Mouse (Mus musculus): Measurements from ENCODE around the gene Zcchc4. TPM values are rescaled to one million over a fixed set of nuclear protein-coding genes. Genes with fewer than 3 reads are reported as not detected.

Gene Zcchc4
- total and polyA plus RNA-seq, 3 experiments = 0.67 to 1.0 TPM; not detected in 1

GRCm38 (mm10) chr5:52727747-52728146 is 47.5 kb upstream of the Zcchc4 start (continued):
- TF ChIP-seq ZNF384 (IDR thresholded peaks at IDR 0.05; ENCODE audit: low read depth, low read length) (no peak), CHD2 (IDR thresholded peaks at IDR 0.05; ENCODE audit: low read length) (no peak), MYC (IDR thresholded peaks at IDR 0.05; ENCODE audit: low read depth, low read length) (no peak), ZMIZ1 (IDR thresholded peaks at IDR 0.05; ENCODE audit: low read depth, low read length) (no peak), ZC3H11A (IDR thresholded peaks at IDR 0.05; ENCODE audit: low read depth, low read length) (no peak), POLR2AphosphoS2 (IDR thresholded peaks at IDR 0.05; ENCODE audit: low read length) (no peak), USF1 (IDR thresholded peaks at IDR 0.05; ENCODE audit: low read depth, low read length) (no peak), ELF1 (IDR thresholded peaks at IDR 0.05; ENCODE audit: low read depth, low read length) (no peak), KAT2A (conservative IDR thresholded peaks at IDR 0.05; ENCODE audit: low read depth, low read length) (no peak)

DNA sequence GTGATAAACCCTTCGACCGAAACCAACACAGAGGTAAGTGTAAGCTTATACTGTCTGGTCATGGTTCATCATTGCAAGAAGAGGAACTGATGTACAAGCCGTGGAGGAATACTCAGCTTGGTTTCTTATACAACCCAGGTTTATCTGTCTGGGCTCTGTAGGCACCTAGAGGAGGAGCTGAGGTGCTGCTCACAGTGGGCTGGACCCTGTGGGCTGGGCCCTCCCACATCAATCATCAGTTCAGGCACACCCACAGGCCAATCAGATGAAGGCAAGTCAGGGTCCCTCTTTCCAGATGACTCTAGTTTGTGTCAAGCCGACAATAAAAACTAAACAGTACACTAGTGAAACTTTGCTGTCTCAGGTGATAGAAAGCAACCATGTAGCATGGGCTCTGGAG is 42.4 kb upstream of the Zcchc4 start:
- H3K9ac ChIP-seq (ENCODE audit: control insufficient read depth, low read depth, low read length, poor library complexity, severe bottlenecking) = no peak overlapping the region
- DNase-seq (ENCODE audit: low read depth, low spot score) = peak; percentile 72
- TF ChIP-seq UBTF (IDR thresholded peaks at IDR 0.05; ENCODE audit: borderline replicate concordance, insufficient read depth, low read depth, low read length) = no peak
- TF ChIP-seq NELFE (IDR thresholded peaks at IDR 0.05; ENCODE audit: low read depth, low read length) = no peak
- H3K27me3 ChIP-seq (ENCODE audit: control insufficient read depth in 1 of 2, insufficient read depth in 2 of 2, low read length in 2 of 2) = no peaks in the 10 kb centered on the region
- no peaks in the 10 kb centered on the region for H3K9me3 ChIP-seq (replicated peaks; ENCODE audit: insufficient read depth, low read length)
- H3K4me1 ChIP-seq (ENCODE audit: control insufficient read depth in 1 of 2, insufficient read depth in 2 of 2, low read length in 2 of 2) = peaks cover 2 to 5% of the 10 kb centered on the region in 2 experiments; a peak in 2 of 4 replicates
- H3K36me3 ChIP-seq (ENCODE audit: control insufficient read depth in 1 of 2, insufficient read depth in 2 of 2, low read length in 2 of 2) = peaks cover 0 to 9% of the 10 kb centered on the region in 2 experiments; a peak in 2 of 4 replicates
- H3K4me3 ChIP-seq (ENCODE audit: control insufficient read depth in 1 of 2, insufficient read depth in 1 of 2, low read depth in 2 of 2, low read length in 2 of 2) = no peak overlapping the region
- no peaks in the 10 kb centered on the region for H3K79me2 ChIP-seq (ENCODE audit: control insufficient read depth, insufficient read depth, low read length, poor library complexity)
- H3K27ac ChIP-seq (ENCODE audit: control insufficient read depth, low read depth, low read length) = no peak overlapping the region

DNA sequence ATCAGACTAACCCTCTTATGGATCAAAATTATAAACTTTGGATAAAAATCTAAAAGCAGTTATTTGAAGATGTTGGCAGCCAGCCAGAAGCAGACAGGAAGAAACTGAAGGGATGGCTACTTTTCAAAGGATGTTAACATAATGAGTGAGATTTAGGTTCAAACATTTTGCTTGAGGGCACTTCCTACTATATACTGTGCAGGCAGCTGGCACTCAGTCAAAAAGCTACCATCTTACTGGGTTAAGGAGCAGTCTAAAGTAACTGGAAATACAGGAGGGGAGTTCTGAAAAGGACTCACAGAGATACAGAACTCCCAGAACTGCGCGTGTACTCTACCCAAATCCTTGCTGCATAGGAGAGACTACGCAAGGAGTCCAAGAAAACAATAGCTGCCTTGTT is 39.2 kb upstream of the Zcchc4 start:
- peaks cover 0 to 14% of the 10 kb centered on the region in 2 experiments; a peak in 2 of 4 replicates for H3K36me3 ChIP-seq (ENCODE audit: control insufficient read depth in 1 of 2, insufficient read depth in 2 of 2, low read length in 2 of 2)
- no peak overlapping the region for H3K9ac ChIP-seq (ENCODE audit: control insufficient read depth, low read depth, low read length, poor library complexity, severe bottlenecking)
- H3K79me2 ChIP-seq (ENCODE audit: control insufficient read depth, insufficient read depth, low read length, poor library complexity) = no peaks in the 10 kb centered on the region
- H3K27me3 ChIP-seq (ENCODE audit: control insufficient read depth in 1 of 2, insufficient read depth in 2 of 2, low read length in 2 of 2) = no peaks in the 10 kb centered on the region
- peaks cover 2 to 5% of the 10 kb centered on the region in 2 experiments for H3K4me1 ChIP-seq (ENCODE audit: control insufficient read depth in 1 of 2, insufficient read depth in 2 of 2, low read length in 2 of 2)
- no peak for TF ChIP-seq ETS1 (IDR thresholded peaks at IDR 0.05; ENCODE audit: low read depth, low read length)
- no peak for TF ChIP-seq NELFE (IDR thresholded peaks at IDR 0.05; ENCODE audit: low read depth, low read length)
- TF ChIP-seq RAD21 (IDR thresholded peaks at IDR 0.05; ENCODE audit: low read depth, low read length) = no peak
- no peak for TF ChIP-seq MAX (IDR thresholded peaks at IDR 0.05; ENCODE audit: low read length)
- TF ChIP-seq ZKSCAN1 (IDR thresholded peaks at IDR 0.05; ENCODE audit: low read depth, low read length) = no peak
- no peak for TF ChIP-seq CTCF (IDR thresholded peaks at IDR 0.05 in 2 of 3, conservative IDR thresholded peaks at IDR 0.05 in 1 of 3; ENCODE audit: control insufficient read depth in 1 of 3, insufficient read depth in 1 of 3, low read depth in 2 of 3, low read length in 3 of 3, poor library complexity in 1 of 3, severe bottlenecking in 1 of 3)
- no peak for TF ChIP-seq GATA1 (IDR thresholded peaks at IDR 0.05; ENCODE audit: low read depth, low read length)
- no peak for TF ChIP-seq UBTF (IDR thresholded peaks at IDR 0.05; ENCODE audit: borderline replicate concordance, insufficient read depth, low read depth, low read length)
- TF ChIP-seq POLR2AphosphoS2 (IDR thresholded peaks at IDR 0.05; ENCODE audit: low read length) = no peak
- TF ChIP-seq NRF1 (IDR thresholded peaks at IDR 0.05; ENCODE audit: insufficient read depth, low read depth, low read length, poor library complexity, severe bottlenecking) = no peak
- TF ChIP-seq RCOR1 (IDR thresholded peaks at IDR 0.05; ENCODE audit: low read depth, low read length) = no peak
- no peak for TF ChIP-seq POLR2AphosphoS5 (IDR thresholded peaks at IDR 0.05; ENCODE audit: borderline replicate concordance, low read depth, low read length)
- no peak overlapping the region for H3K4me3 ChIP-seq (ENCODE audit: control insufficient read depth in 1 of 2, insufficient read depth in 1 of 2, low read depth in 2 of 2, low read length in 2 of 2)
- H3K9me3 ChIP-seq (replicated peaks; ENCODE audit: insufficient read depth, low read length) = no peaks in the 10 kb centered on the region
- H3K27ac ChIP-seq (ENCODE audit: control insufficient read depth, low read depth, low read length) = no peak overlapping the region
- DNase-seq (ENCODE audit: low read depth, low spot score) = no peak

Measured in MEL (cell line).